Mouse (Mus musculus): ENCODE results near the gene Scrn3. TPM values are rescaled to one million over a fixed set of nuclear protein-coding genes. Genes with fewer than 3 reads are reported as not detected.

The Scrn3 gene
- total and polyA plus RNA-seq, 3 experiments: 2.8 to 53.1 (median 42.1) TPM

DNA sequence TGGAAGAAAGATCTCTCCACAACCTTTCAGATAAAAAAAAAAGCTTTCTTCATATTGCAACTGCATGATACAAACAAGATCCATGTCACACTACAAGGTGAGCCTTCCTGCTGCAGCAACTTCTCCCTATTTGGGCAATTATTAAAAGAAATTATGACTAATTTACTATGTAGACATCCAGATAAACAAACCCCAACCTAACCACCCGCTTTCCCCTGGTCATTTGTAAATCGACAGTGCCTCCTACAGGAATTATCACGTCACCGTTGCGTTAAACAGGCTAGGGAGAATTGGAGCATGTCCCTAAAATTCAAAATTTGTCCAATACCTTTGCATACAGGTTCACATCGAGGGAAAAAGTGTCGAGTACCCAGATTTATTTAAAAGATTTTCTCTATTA is 30.7 kb upstream of the Scrn3 start:
- Histone ChIP-seq H3K9me3 (replicated peaks) (no peaks in the 10 kb centered on the region), H3K36me3 (replicated peaks) (peaks cover 11% of the 10 kb centered on the region), H3K4me1 (ENCODE audit: insufficient read depth, low read depth, low read length) (peaks cover 27% of the 10 kb centered on the region), H3K4me3 (ENCODE audit: low read depth, low read length) (no peak overlapping the region), H3K27me3 (ENCODE audit: insufficient read depth, low read length) (peaks cover 34% of the 10 kb centered on the region)
- TF ChIP-seq TAL1 (conservative IDR thresholded peaks at IDR 0.05; ENCODE audit: low read depth, low read length) (no peak), GATA1 (IDR thresholded peaks at IDR 0.05; ENCODE audit: borderline replicate concordance, low read length) (no peak), GATA2 (IDR thresholded peaks at IDR 0.05; ENCODE audit: borderline replicate concordance, low read depth, low read length) (no peak), POLR2AphosphoS5 (IDR thresholded peaks at IDR 0.05; ENCODE audit: insufficient replicate concordance, low read depth, low read length) (no peak), CTCF (IDR thresholded peaks at IDR 0.05; ENCODE audit: low read depth, low read length) (no peak)
- no peak for DNase-seq (ENCODE audit: low spot score)
- ATAC-seq (ENCODE audit: extremely low read depth, insufficient number of reproducible peaks, low FRiP score, poor library complexity, severe bottlenecking): no peak

DNA sequence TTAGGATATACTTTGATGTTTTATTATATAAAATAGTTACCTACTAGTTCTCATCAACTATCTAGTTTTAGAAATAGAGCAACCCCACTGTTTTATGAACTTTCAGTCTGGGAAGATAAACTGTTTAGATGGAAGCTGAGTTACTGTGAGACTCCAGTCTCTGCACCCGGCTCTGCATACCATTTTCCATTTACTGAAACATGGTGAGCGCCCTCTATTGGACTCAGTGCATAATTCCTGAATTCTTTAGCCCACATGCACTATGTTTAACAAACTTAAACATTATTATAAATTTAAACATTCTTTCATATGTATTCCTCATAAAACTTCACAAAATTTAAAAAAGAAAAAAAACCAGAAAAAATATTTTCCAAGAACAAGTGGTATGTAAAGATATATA is 26.8 kb upstream of the Scrn3 start:
- Histone ChIP-seq H3K4me3 (ENCODE audit: low read depth, low read length) (no peak overlapping the region), H3K9me3 (replicated peaks) (no peaks in the 10 kb centered on the region), H3K27me3 (ENCODE audit: insufficient read depth, low read length) (peaks cover 7% of the 10 kb centered on the region; the same call in 1 of the 2 replicates), H3K4me1 (ENCODE audit: insufficient read depth, low read depth, low read length) (no peaks in the 10 kb centered on the region; the same call in 1 of the 2 replicates), H3K36me3 (replicated peaks) (peaks cover 42% of the 10 kb centered on the region)
- DNase-seq (ENCODE audit: low spot score) (no peak), ATAC-seq (ENCODE audit: extremely low read depth, insufficient number of reproducible peaks, low FRiP score, poor library complexity, severe bottlenecking) (no peak)
- no peak for TF ChIP-seq TAL1 (conservative IDR thresholded peaks at IDR 0.05; ENCODE audit: low read depth, low read length)
- TF ChIP-seq CTCF (IDR thresholded peaks at IDR 0.05; ENCODE audit: low read depth, low read length): no peak
- no peak for TF ChIP-seq GATA1 (IDR thresholded peaks at IDR 0.05; ENCODE audit: borderline replicate concordance, low read length)
- no peak for TF ChIP-seq POLR2AphosphoS5 (IDR thresholded peaks at IDR 0.05; ENCODE audit: insufficient replicate concordance, low read depth, low read length)
- TF ChIP-seq GATA2 (IDR thresholded peaks at IDR 0.05; ENCODE audit: borderline replicate concordance, low read depth, low read length): no peak

DNA sequence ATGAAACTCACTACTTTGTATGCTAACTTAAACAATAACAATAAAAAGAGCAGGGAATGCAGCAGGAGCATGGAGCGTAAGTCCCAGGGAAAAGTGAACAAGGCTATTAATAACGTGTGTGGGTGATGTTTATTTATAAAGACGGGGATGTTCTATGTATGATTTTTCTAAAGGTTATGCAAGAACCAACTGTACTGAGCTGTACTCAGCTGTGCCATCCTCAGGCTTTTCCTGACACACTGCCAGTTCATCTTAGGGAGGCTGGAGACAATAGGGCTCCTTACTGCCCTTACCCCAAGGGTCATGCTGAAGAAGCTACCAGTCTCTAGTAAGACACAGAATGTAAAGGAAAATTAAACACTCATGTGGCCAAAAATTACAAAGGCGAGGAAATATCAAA is 21.3 kb upstream of the Scrn3 start:
- no peaks in the 10 kb centered on the region for H3K9me3 ChIP-seq (replicated peaks)
- ATAC-seq (ENCODE audit: extremely low read depth, insufficient number of reproducible peaks, low FRiP score, poor library complexity, severe bottlenecking) (no peak), DNase-seq (ENCODE audit: low spot score) (no peak)
- TF ChIP-seq CTCF (IDR thresholded peaks at IDR 0.05; ENCODE audit: low read depth, low read length) (no peak), POLR2AphosphoS5 (IDR thresholded peaks at IDR 0.05; ENCODE audit: insufficient replicate concordance, low read depth, low read length) (no peak), GATA2 (IDR thresholded peaks at IDR 0.05; ENCODE audit: borderline replicate concordance, low read depth, low read length) (no peak), TAL1 (conservative IDR thresholded peaks at IDR 0.05; ENCODE audit: low read depth, low read length) (no peak), GATA1 (IDR thresholded peaks at IDR 0.05; ENCODE audit: borderline replicate concordance, low read length) (no peak)
- no peaks in the 10 kb centered on the region for H3K27me3 ChIP-seq (ENCODE audit: insufficient read depth, low read length)
- no peak overlapping the region for H3K4me3 ChIP-seq (ENCODE audit: low read depth, low read length)
- no peaks in the 10 kb centered on the region for H3K4me1 ChIP-seq (ENCODE audit: insufficient read depth, low read depth, low read length)
- H3K36me3 ChIP-seq (replicated peaks): peaks cover 80% of the 10 kb centered on the region

DNA sequence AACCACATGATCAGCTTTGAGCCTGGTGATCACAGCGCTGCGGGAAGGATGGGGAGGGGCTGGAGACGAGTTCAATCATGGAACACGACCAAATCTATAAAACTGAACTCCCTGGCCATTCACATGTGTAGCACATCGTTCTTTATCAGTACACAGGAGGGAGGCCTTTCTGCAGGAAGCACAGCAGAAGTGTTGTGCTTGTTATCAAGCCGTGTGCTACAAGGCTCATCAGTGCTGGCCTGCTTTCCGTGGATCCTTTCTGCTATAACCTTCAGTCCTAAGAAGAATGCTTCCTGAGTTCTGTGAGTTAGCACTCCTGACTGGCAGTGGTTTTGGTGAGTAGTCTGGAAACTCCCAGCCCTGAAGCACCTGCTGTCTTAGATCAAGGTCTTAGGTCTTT is 17.4 kb upstream of the Scrn3 start:
- Histone ChIP-seq H3K4me1 (ENCODE audit: insufficient read depth, low read depth, low read length) (no peaks in the 10 kb centered on the region), H3K4me3 (ENCODE audit: low read depth, low read length) (no peak overlapping the region), H3K36me3 (replicated peaks) (peaks cover 76% of the 10 kb centered on the region), H3K9me3 (replicated peaks) (no peaks in the 10 kb centered on the region), H3K27me3 (ENCODE audit: insufficient read depth, low read length) (no peaks in the 10 kb centered on the region)
- ATAC-seq (ENCODE audit: extremely low read depth, insufficient number of reproducible peaks, low FRiP score, poor library complexity, severe bottlenecking) (no peak), DNase-seq (ENCODE audit: low spot score) (no peak)
- no peak for TF ChIP-seq CTCF (IDR thresholded peaks at IDR 0.05; ENCODE audit: low read depth, low read length)
- TF ChIP-seq TAL1 (conservative IDR thresholded peaks at IDR 0.05; ENCODE audit: low read depth, low read length): no peak
- TF ChIP-seq POLR2AphosphoS5 (IDR thresholded peaks at IDR 0.05; ENCODE audit: insufficient replicate concordance, low read depth, low read length): no peak
- TF ChIP-seq GATA1 (IDR thresholded peaks at IDR 0.05; ENCODE audit: borderline replicate concordance, low read length): no peak
- TF ChIP-seq GATA2 (IDR thresholded peaks at IDR 0.05; ENCODE audit: borderline replicate concordance, low read depth, low read length): no peak

DNA sequence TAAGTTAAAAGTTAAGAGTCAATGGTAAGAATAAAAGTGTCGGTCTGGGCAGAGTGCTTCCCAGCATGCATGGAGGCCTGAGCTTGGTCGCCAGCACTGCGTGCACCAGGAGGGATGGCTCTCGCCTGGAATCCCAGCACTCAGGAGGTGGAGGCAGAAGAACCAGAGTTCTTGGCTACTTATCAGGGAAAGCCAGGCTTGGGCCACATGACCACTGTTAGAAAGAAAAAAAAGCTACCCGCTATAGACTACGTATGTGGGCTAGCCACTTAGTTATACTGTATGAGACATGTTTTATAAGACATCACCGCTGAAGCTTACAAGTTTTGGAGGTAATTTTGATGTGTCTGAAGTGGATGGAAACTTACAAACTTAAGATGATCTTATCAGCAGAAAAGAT is 14.2 kb upstream of the Scrn3 start:
- DNase-seq (ENCODE audit: low spot score) (no peak), ATAC-seq (ENCODE audit: extremely low read depth, insufficient number of reproducible peaks, low FRiP score, poor library complexity, severe bottlenecking) (no peak)
- TF ChIP-seq POLR2AphosphoS5 (IDR thresholded peaks at IDR 0.05; ENCODE audit: insufficient replicate concordance, low read depth, low read length): no peak
- Histone ChIP-seq H3K36me3 (replicated peaks) (peaks cover 73% of the 10 kb centered on the region), H3K9me3 (replicated peaks) (no peaks in the 10 kb centered on the region), H3K4me1 (ENCODE audit: insufficient read depth, low read depth, low read length) (peaks cover 14% of the 10 kb centered on the region), H3K27me3 (ENCODE audit: insufficient read depth, low read length) (no peaks in the 10 kb centered on the region), H3K4me3 (ENCODE audit: low read depth, low read length) (no peak overlapping the region)

DNA sequence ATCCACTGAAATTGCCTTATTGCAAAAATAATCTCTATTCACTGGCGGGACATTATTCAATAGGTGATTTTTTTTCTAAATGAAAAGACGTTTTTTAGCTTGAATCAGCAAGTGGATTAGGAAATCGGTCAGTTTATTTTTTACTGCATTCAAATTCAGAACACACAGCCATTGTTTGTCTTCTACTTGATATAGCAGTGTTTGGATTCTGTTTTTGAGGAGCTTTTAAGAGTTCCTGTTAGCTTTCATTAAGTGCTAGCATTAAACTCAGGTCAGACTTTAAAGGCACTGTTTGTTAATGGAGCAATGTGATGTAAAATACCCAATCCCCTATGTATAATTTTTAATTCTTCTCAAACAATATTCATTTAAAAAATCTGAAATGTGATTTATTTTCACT is 13.6 kb upstream of the Scrn3 start:
- Histone ChIP-seq H3K9me3 (replicated peaks) (no peaks in the 10 kb centered on the region), H3K27me3 (ENCODE audit: insufficient read depth, low read length) (no peaks in the 10 kb centered on the region), H3K4me3 (ENCODE audit: low read depth, low read length) (no peak overlapping the region), H3K36me3 (replicated peaks) (peaks cover 74% of the 10 kb centered on the region), H3K4me1 (ENCODE audit: insufficient read depth, low read depth, low read length) (peaks cover 14% of the 10 kb centered on the region)
- TF ChIP-seq CTCF (IDR thresholded peaks at IDR 0.05; ENCODE audit: low read depth, low read length) (no peak), GATA2 (IDR thresholded peaks at IDR 0.05; ENCODE audit: borderline replicate concordance, low read depth, low read length) (no peak), POLR2AphosphoS5 (IDR thresholded peaks at IDR 0.05; ENCODE audit: insufficient replicate concordance, low read depth, low read length) (no peak), GATA1 (IDR thresholded peaks at IDR 0.05; ENCODE audit: borderline replicate concordance, low read length) (no peak), TAL1 (conservative IDR thresholded peaks at IDR 0.05; ENCODE audit: low read depth, low read length) (no peak)
- no peak for DNase-seq (ENCODE audit: low spot score)
- ATAC-seq (ENCODE audit: extremely low read depth, insufficient number of reproducible peaks, low FRiP score, poor library complexity, severe bottlenecking): no peak

DNA sequence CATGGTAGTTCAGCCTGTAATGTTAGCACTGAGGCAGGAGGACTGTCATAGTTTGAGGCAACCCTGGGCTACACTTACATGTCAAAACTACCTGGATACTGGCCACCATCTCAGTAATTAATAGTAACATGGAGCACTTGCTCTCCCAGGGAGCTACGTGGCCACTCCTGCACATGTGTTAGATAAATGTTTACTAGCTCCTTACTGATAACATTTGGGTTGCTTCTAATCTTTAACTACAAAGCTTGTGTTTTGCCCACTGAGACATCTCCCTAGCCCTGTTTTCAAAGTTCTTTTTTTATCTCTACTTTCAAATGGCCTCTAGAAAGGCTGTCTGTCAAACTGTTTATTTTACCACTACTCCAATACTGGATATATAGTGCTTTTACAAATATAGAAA is 10.4 kb upstream of the Scrn3 start:
- Histone ChIP-seq H3K4me3 (ENCODE audit: low read depth, low read length) (no peak overlapping the region), H3K9me3 (replicated peaks) (no peaks in the 10 kb centered on the region), H3K27me3 (ENCODE audit: insufficient read depth, low read length) (no peaks in the 10 kb centered on the region), H3K4me1 (ENCODE audit: insufficient read depth, low read depth, low read length) (peaks cover 14% of the 10 kb centered on the region), H3K36me3 (replicated peaks) (peaks cover 75% of the 10 kb centered on the region)
- DNase-seq (ENCODE audit: low spot score) (no peak), ATAC-seq (ENCODE audit: extremely low read depth, insufficient number of reproducible peaks, low FRiP score, poor library complexity, severe bottlenecking) (no peak)
- TF ChIP-seq POLR2AphosphoS5 (IDR thresholded peaks at IDR 0.05; ENCODE audit: insufficient replicate concordance, low read depth, low read length): no peak
- no peak for TF ChIP-seq GATA1 (IDR thresholded peaks at IDR 0.05; ENCODE audit: borderline replicate concordance, low read length)
- TF ChIP-seq TAL1 (conservative IDR thresholded peaks at IDR 0.05; ENCODE audit: low read depth, low read length): no peak
- TF ChIP-seq GATA2 (IDR thresholded peaks at IDR 0.05; ENCODE audit: borderline replicate concordance, low read depth, low read length): no peak
- TF ChIP-seq CTCF (IDR thresholded peaks at IDR 0.05; ENCODE audit: low read depth, low read length): no peak

Data from G1E (cell line).